In the genomic region with DNA sequence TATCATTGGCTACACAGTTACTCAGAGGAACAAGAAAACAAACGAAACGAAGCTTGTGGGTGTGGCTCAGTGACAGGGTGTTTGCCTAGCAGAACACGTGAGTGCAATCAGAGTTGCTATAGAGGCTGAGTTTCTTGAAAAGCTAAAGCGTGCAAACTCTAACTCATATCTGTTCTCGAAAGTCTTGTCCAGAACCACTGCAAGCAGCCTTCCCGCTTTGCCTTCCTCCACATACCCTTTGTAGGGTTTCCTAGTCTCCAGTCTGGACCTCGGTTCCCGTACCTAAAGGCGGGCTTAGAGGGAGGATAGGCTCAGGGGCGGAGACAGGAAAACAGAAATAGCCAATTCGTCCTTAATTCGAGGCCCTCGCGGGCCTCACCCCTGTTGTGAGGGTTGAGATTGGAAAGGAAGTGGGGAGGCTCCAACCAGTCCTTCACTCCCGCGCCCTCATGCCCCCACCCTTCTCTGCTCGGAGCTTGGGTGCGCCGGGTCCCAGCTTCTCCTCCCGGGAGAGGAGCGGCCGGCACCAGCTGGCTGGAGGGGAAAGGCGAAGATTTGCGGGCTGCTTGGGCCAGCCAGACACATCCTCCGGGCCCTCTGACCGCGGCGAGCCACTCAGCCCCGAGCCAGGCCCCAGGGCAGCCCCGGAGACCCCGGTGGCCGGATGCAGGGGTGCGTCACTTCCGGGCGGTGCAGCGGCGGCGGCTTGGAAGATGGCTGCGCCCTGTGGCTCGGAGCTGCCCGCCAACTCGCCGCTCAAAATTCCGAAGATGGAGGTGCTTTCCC, we compare ENCODE assay signal across 7 mouse cellular contexts. TPM values are rescaled to one million over a fixed set of nuclear protein-coding genes. Genes with fewer than 3 reads are reported as not detected.
A peak's percentile ranks its signal among the peaks of the same experiment; 100 is the strongest.
DNase-seq lines count a peak whose midpoint lies in the region; ATAC-seq lines count a peak whose summit lies in the region.

Gene Msantd2, plus strand, starts transcription at position 709 of the 786 bp plus-strand sequence.

- intact Hi-C loops in gastrocnemius, postnatal 36 days (cut with DNase I): no loop called here
- intact Hi-C loops in left cerebral cortex, postnatal 25 days (cut with DNase I): no loop called here

- peak; percentile 96 for ATAC-seq in intestine, embryonic 15.5 days

- peak; percentile 91 to 93 for DNase-seq in adrenal gland, adult 18-20 months (ENCODE audit: low spot score in 2 of 2)
- peak; percentile 92 for DNase-seq in embryo, embryonic 11 days
- peak; percentile 86 to 89 for DNase-seq in gastrocnemius, postnatal 36 days
- peak; percentile 85 to 89 for DNase-seq in left cerebral cortex, postnatal 25 days (ENCODE audit: low spot score in 2 of 2)
- peak; percentile 95 for DNase-seq in midbrain, embryonic 10.5 days (ENCODE audit: low spot score)
- peak; percentile 88 for DNase-seq in right cerebral cortex, postnatal 4 days

- no peaks in the 10 kb centered on the region for H3K9me3 ChIP-seq in intestine, embryonic 15.5 days
- H3K9me3 ChIP-seq in midbrain, embryonic 10.5 days (replicated peaks): no peaks in the 10 kb centered on the region

- H3K27ac ChIP-seq in intestine, embryonic 15.5 days: peak within 1 kb of the TSS; percentile 100
- peak within 1 kb of the TSS; percentile 99 for H3K27ac ChIP-seq in midbrain, embryonic 10.5 days (replicated peaks)

- H3K4me2 ChIP-seq in intestine, embryonic 15.5 days (replicated peaks): peak within 1 kb of the TSS; percentile 86

- H3K36me3 ChIP-seq in intestine, embryonic 15.5 days: no peaks in the 10 kb centered on the region; the same call in 1 of the 2 replicates
- H3K36me3 ChIP-seq in midbrain, embryonic 10.5 days: peaks cover 20% of the 10 kb centered on the region

- H3K4me3 ChIP-seq in intestine, embryonic 15.5 days (replicated peaks): peak within 1 kb of the TSS; percentile 97
- H3K4me3 ChIP-seq in midbrain, embryonic 10.5 days: peak within 1 kb of the TSS; percentile 96

- H3K27me3 ChIP-seq in intestine, embryonic 15.5 days (replicated peaks): no peaks in the 10 kb centered on the region
- H3K27me3 ChIP-seq in midbrain, embryonic 10.5 days (ENCODE audit: low read depth, poor library complexity, severe bottlenecking): no peaks in the 10 kb centered on the region

- H3K4me1 ChIP-seq in intestine, embryonic 15.5 days (replicated peaks): peaks cover 4% of the 10 kb centered on the region
- peaks cover 34% of the 10 kb centered on the region for H3K4me1 ChIP-seq in midbrain, embryonic 10.5 days

- H3K9ac ChIP-seq in intestine, embryonic 15.5 days: peak within 1 kb of the TSS; percentile 89

- WGBS in intestine, embryonic 15.5 days: under 1% methylated on average over 44 of the region's 44 CpGs
- WGBS in midbrain, embryonic 10.5 days: under 1% methylated on average over 44 of the region's 44 CpGs

RNA-seq across cellular contexts. Expression of gene Msantd2, which starts in this region (rescaled TPM):
- 10 to 100 TPM; 21.1 to 24.0 TPM for total RNA-seq in adrenal gland, adult 18-20 months (2021)
- total RNA-seq in gastrocnemius, postnatal 36 days (2021): 1 to 10 TPM; 3.0 to 3.3 TPM
- 17.9 and 19.4 TPM in 2 replicates for polyA plus RNA-seq in intestine, embryonic 15.5 days (2015; fragmentation: Nextera tagmentation; extraction: Ambion mirVana)
- 10 to 100 TPM; 20.9 to 23.0 TPM for total RNA-seq in left cerebral cortex, postnatal 25 days (2021)
- polyA plus RNA-seq in midbrain, embryonic 10.5 days (2016; fragmentation: Nextera tagmentation; extraction: Ambion mirVana): 33.0 and 33.6 TPM in 2 replicates

Comparison
In these comparisons a context has a peak if more than half of its experiments do, and no peak if none do; other contexts are left out.
1. Peak in every context shown above with its lines: DNase-seq, ATAC-seq, H3K4me3 ChIP-seq and H3K27ac ChIP-seq.
2. RNA of gene Msantd2 (total RNA-seq): 21.1 to 24.0 TPM in adrenal gland, adult 18-20 months and 20.9 to 23.0 TPM in left cerebral cortex, postnatal 25 days; 3.0 to 3.3 TPM in gastrocnemius, postnatal 36 days; every median in the first group is over 4 times any median in the second.